Mouse (Mus musculus): ENCODE data around the gene Zfp772. TPM values are rescaled to one million over a fixed set of nuclear protein-coding genes. Genes with fewer than 3 reads are reported as not detected.

The Zfp772 gene
- polyA plus RNA-seq, 2 experiments: 0.74 to 1.5 TPM

GRCm38 (mm10) chr7:7185897-7186296 is 23.9 kb downstream of the Zfp772 start:
- 82% methylated on average over 1 of the region's 1 CpGs for WGBS (ENCODE audit: insufficient replicate concordance)
- Histone ChIP-seq H3K9me3 (ENCODE audit: control insufficient read depth, low read length) (no peaks in the 10 kb centered on the region), H3K36me3 (replicated peaks; ENCODE audit: control insufficient read depth, insufficient read depth, low read depth) (no peaks in the 10 kb centered on the region), H3K4me2 (ENCODE audit: low read depth) (no peak overlapping the region), H3K4me1 (replicated peaks; ENCODE audit: control insufficient read depth in 2 of 2, insufficient read depth in 2 of 2, low read length in 1 of 2) (peaks cover 0 to 6% of the 10 kb centered on the region in 2 experiments; a peak in 1 of 4 replicates), H3K9ac (replicated peaks) (no peak overlapping the region), H3K4me3 (ENCODE audit: insufficient read depth in 1 of 2, low read depth in 2 of 2, low read length in 2 of 2) (no peak overlapping the region), H3K27ac (no peak overlapping the region), H3K27me3 (ENCODE audit: control insufficient read depth, insufficient read depth, low read length) (no peaks in the 10 kb centered on the region)
- TF ChIP-seq CTCF (IDR thresholded peaks at IDR 0.05; ENCODE audit: low read depth) (no peak), EP300 (IDR thresholded peaks at IDR 0.05; ENCODE audit: low read depth) (no peak)
- ATAC-seq (ENCODE audit: insufficient read depth) (no peak), DNase-seq (ENCODE audit: low read depth in 3 of 3, low spot score in 3 of 3) (no peak)

- Histone ChIP-seq H3K27ac (no peak within 1 kb of the TSS), H3K9ac (replicated peaks) (peak within 1 kb of the TSS; percentile 60), H3K4me1 (replicated peaks; ENCODE audit: control insufficient read depth in 2 of 2, insufficient read depth in 2 of 2, low read length in 1 of 2) (peaks cover 0 to 6% of the 10 kb centered on the region in 2 experiments; a peak in 1 of 4 replicates), H3K27me3 (ENCODE audit: control insufficient read depth, insufficient read depth, low read length) (no peaks in the 10 kb centered on the region), H3K4me3 (ENCODE audit: insufficient read depth in 1 of 2, low read depth in 2 of 2, low read length in 2 of 2) (peak within 1 kb of the TSS; percentile 59 to 76), H3K4me2 (ENCODE audit: low read depth) (peak within 1 kb of the TSS; percentile 67), H3K9me3 (ENCODE audit: control insufficient read depth, low read length) (no peaks in the 10 kb centered on the region), H3K36me3 (replicated peaks; ENCODE audit: control insufficient read depth, insufficient read depth, low read depth) (no peaks in the 10 kb centered on the region)
- DNase-seq (ENCODE audit: low read depth in 3 of 3, low spot score in 3 of 3): peak in 2 of 3 experiments; percentile 33 to 35
- WGBS (ENCODE audit: insufficient replicate concordance): 2% methylated on average over 26 of the region's 26 CpGs
- 0 out of 2 replicates have a peak, but pooled peaks have one; percentile 19 for TF ChIP-seq CTCF (IDR thresholded peaks at IDR 0.05; ENCODE audit: low read depth)
- TF ChIP-seq EP300 (IDR thresholded peaks at IDR 0.05; ENCODE audit: low read depth): no peak
- peak; percentile 86 for ATAC-seq (ENCODE audit: insufficient read depth)
These were observed 38.3 kb downstream of the Zfp772 start, which contains the start of gene Zfp418 for GRCm38 (mm10) chr7:7171227-7172147. Zfp418 (plus strand) TSS chr7:7171330.

Other genes starting within 250 kb of the Zfp772 start
- gene Aurkc, start 214.7 kb downstream of the Zfp772 start, polyA plus RNA-seq (2012; rRNA removed): 0.03 TPM in 1 of 2 replicates, not detected in the other
- not detected in 2 replicates for gene Aurkc, start 214.7 kb downstream of the Zfp772 start, polyA plus RNA-seq (2014; fragmentation: Nextera tagmentation; extraction: Ambion mirVana)
- gene Zfp954, start 88.5 kb downstream of the Zfp772 start, polyA plus RNA-seq (2012; rRNA removed): 2.6 and 3.0 TPM in 2 replicates
- 5.0 and 5.6 TPM in 2 replicates for gene Zfp954, start 88.5 kb downstream of the Zfp772 start, polyA plus RNA-seq (2014; fragmentation: Nextera tagmentation; extraction: Ambion mirVana)
- gene Zfp773, start 73.2 kb downstream of the Zfp772 start, polyA plus RNA-seq (2012; rRNA removed): 0.05 and 0.09 TPM in 2 replicates
- 0.17 and 0.29 TPM in 2 replicates for gene Zfp773, start 73.2 kb downstream of the Zfp772 start, polyA plus RNA-seq (2014; fragmentation: Nextera tagmentation; extraction: Ambion mirVana)
- gene Zfp418, start 38.7 kb downstream of the Zfp772 start, polyA plus RNA-seq (2012; rRNA removed): 0.18 and 0.28 TPM in 2 replicates
- 0.23 and 0.54 TPM in 2 replicates for gene Zfp418, start 38.7 kb downstream of the Zfp772 start, polyA plus RNA-seq (2014; fragmentation: Nextera tagmentation; extraction: Ambion mirVana)
- 0.04 and 0.11 TPM in 2 replicates for gene Vmn2r29, start 37.3 kb upstream of the Zfp772 start, polyA plus RNA-seq (2012; rRNA removed)
- gene Vmn2r29, start 37.3 kb upstream of the Zfp772 start, polyA plus RNA-seq (2014; fragmentation: Nextera tagmentation; extraction: Ambion mirVana): not detected in 2 replicates
- gene Gm45844, start 68.3 kb upstream of the Zfp772 start, polyA plus RNA-seq (2012; rRNA removed): 0.10 and 0.32 TPM in 2 replicates
- 0.51 and 0.75 TPM in 2 replicates for gene Gm45844, start 68.3 kb upstream of the Zfp772 start, polyA plus RNA-seq (2014; fragmentation: Nextera tagmentation; extraction: Ambion mirVana)
- gene Clcn4, start 90.9 kb upstream of the Zfp772 start, polyA plus RNA-seq (2012; rRNA removed): 5.2 and 6.2 TPM in 2 replicates
- gene Clcn4, start 90.9 kb upstream of the Zfp772 start, polyA plus RNA-seq (2014; fragmentation: Nextera tagmentation; extraction: Ambion mirVana): 10.2 and 10.7 TPM in 2 replicates
- not detected in 2 replicates for gene Vmn2r30, start 127.6 kb upstream of the Zfp772 start, polyA plus RNA-seq (2012; rRNA removed)
- gene Vmn2r30, start 127.6 kb upstream of the Zfp772 start, polyA plus RNA-seq (2014; fragmentation: Nextera tagmentation; extraction: Ambion mirVana): not detected in 2 replicates
- not detected in 2 replicates for gene Gm45783, start 164.6 kb upstream of the Zfp772 start, polyA plus RNA-seq (2012; rRNA removed)
- not detected in 2 replicates for gene Gm45783, start 164.6 kb upstream of the Zfp772 start, polyA plus RNA-seq (2014; fragmentation: Nextera tagmentation; extraction: Ambion mirVana)
- not detected in 2 replicates for gene Vmn2r31, start 189.7 kb upstream of the Zfp772 start, polyA plus RNA-seq (2012; rRNA removed)
- gene Vmn2r31, start 189.7 kb upstream of the Zfp772 start, polyA plus RNA-seq (2014; fragmentation: Nextera tagmentation; extraction: Ambion mirVana): not detected in 2 replicates